Mouse (Mus musculus) erythroblast, embryonic 14.5 days (primary cell): ENCODE measurements at regions not wholly inside any gene's neighbourhood (a gene's known extent, or its start where the extent isn't known, plus 50 kb on each side); places are given as distances from the start of the nearest gene placed in this dataset.

Source experiments
- GATA1 ChIP-seq: IDR thresholded peaks from 2 replicates; pipeline ENCODE4 v1.6.1; 2012; ENCODE audit warnings: low read length, inconsistent platforms, mixed read lengths
- TAL1 ChIP-seq: IDR thresholded peaks from 3 replicates; pipeline ENCODE4 v1.6.1; 2012; ENCODE audit warnings: low read length, inconsistent platforms, mixed read lengths

DNA sequence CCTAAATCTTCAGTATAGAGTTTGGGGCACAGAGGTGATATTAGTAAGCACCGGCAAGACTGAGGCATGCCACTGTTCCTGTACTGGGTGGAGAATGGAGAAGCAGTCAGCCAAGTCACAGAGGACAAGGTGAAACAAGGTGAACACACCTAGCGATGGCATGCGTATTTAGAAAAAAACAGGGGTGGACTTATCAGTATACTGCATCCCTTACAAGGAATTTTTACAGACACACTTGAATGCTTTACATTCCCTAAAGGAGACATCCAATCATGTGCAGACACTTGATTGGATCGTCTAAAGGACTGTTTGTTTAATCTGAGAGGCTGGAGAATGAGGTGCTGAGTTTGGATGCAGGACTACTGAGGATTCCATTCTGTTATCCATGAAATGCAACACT lies 1893.4 kb upstream of the Lrrc6 start:
- TF ChIP-seq TAL1 = no peak
- no peak for TF ChIP-seq GATA1
